Mouse (Mus musculus) liver, postnatal 0 days (tissue): ENCODE results near the gene 6030468B19Rik. TPM values are rescaled to one million over a fixed set of nuclear protein-coding genes. Genes with fewer than 3 reads are reported as not detected.

ENCODE experiments used
- ATAC-seq: fragments of 200-750 bp; cut with Nextera tagmentation; 2 replicates; pipeline ENCODE4 v1.8.0; 2017; ENCODE audit warnings: mild to moderate bottlenecking, moderate library complexity
- DNase-seq: peaks from one replicate; pipeline ENCODE4 v3.0.0-alpha.2; 2016
- H3K27ac ChIP-seq: fragments of 300-500 bp; sonication (generic); 2 replicates; pipeline ENCODE4 v1.5.1; 2014; ENCODE audit warnings: antibody characterized with exemption, moderate library complexity, mild to moderate bottlenecking, low read depth
- H3K27me3 ChIP-seq: fragments of 300-500 bp; sonication (generic); 2 replicates; pipeline ENCODE4 v1.6.1; 2014; ENCODE audit warnings: low read length, control low read depth, mixed read lengths; ENCODE audit not compliant: insufficient read depth
- H3K36me3 ChIP-seq: fragments of 300-500 bp; sonication (generic); replicated peaks from 2 replicates; pipeline ENCODE4 v1.6.1; 2014; ENCODE audit warnings: mild to moderate bottlenecking, control low read depth, low read length, moderate library complexity, mixed read lengths; ENCODE audit not compliant: insufficient read depth
- H3K4me1 ChIP-seq: fragments of 300-500 bp; sonication (generic); 2 replicates; pipeline ENCODE4 v1.6.1; 2014; ENCODE audit warnings: antibody characterized with exemption, mild to moderate bottlenecking, control low read depth; ENCODE audit not compliant: insufficient read depth
- H3K4me2 ChIP-seq: fragments of 300-500 bp; sonication (generic); 2 replicates; pipeline ENCODE4 v1.6.1; 2014; ENCODE audit warnings: low read depth, mild to moderate bottlenecking, low read length, moderate library complexity, mixed read lengths
- H3K4me3 ChIP-seq: fragments of 300-500 bp; sonication (generic); 2 replicates; pipeline ENCODE4 v1.5.1; 2014; ENCODE audit warnings: low read depth, low read length
- H3K9ac ChIP-seq: fragments of 300-500 bp; sonication (generic); replicated peaks from 2 replicates; pipeline ENCODE4 v1.6.1; 2014; ENCODE audit warnings: mild to moderate bottlenecking, moderate library complexity
- H3K9me3 ChIP-seq: fragments of 300-500 bp; sonication (generic); 2 replicates; pipeline ENCODE4 v1.6.1; 2016; ENCODE audit warnings: mild to moderate bottlenecking, control low read depth, low read length, mixed read lengths
- CTCF ChIP-seq: sonication (generic); IDR thresholded peaks from 2 replicates; pipeline ENCODE4 v1.5.1; 2016; ENCODE audit warnings: antibody characterized with exemption, low read depth
- EP300 ChIP-seq: IDR thresholded peaks from 2 replicates; pipeline ENCODE4 v1.6.1; 2016; ENCODE audit warnings: antibody characterized with exemption, low read depth, mild to moderate bottlenecking
- WGBS: fragments of 180-500 bp; shearing (Covaris S2); extraction: QIAGEN DNeasy Blood & Tissue Kit; methylation state at CpG from one replicate; pipeline ENCODE4 v1.1.7; 2014; ENCODE audit not compliant: insufficient replicate concordance; 5-methylcytosine and 5-hydroxymethylcytosine counted together
- polyA plus RNA-seq: library from polyadenylated mRNA; unstranded; fragments of >200 nt; fragmentation: Nextera tagmentation; extraction: Ambion mirVana; gene quantifications from 2 replicates; pipeline ENCODE4 v1.2.1, GENCODE M21; 2015

6030468B19Rik gene
- polyA plus RNA-seq: 32.7 and 33.8 TPM in 2 replicates

DNA sequence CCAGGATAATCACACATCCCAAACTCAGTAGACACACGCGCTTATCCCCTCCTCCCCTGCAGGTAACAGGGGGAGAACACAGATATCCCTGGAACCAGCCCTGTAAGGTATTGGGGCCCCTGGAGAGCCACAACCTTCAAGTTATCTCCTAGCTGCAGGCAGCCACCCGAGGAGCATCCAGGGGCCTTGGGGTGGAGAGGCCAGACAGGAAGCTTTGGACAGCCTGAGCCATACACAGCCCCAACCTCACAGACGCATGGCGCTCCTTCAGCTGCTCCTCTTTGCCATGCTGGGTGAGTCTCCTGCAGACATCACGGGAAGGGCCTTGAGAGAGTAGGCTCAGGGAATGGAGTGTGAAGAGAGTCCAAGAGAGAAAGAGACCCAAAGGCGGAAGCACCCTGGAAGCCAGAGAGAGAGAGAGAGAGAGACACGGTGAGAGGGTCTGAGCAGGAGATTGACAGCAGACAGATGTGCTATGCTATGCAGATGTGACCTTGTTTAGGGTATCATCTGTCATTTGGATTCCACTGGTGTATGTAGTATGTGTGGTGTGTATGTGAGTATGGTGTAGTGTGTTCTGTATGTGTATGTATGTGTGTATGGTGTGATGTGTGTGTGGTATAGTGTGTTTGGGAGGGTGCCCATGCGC is at the start of gene 6030468B19Rik:
Gene 6030468B19Rik, plus strand, starts transcription at position 150 of the 649 bp plus-strand sequence.
- DNase-seq (peak; percentile 73), ATAC-seq (peak; percentile 95)
- peak; percentile 96 for TF ChIP-seq EP300
- TF ChIP-seq CTCF: no peak
- Histone ChIP-seq H3K4me2 (peak within 1 kb of the TSS; percentile 73), H3K36me3 (no peaks in the 10 kb centered on the region), H3K9me3 (no peaks in the 10 kb centered on the region), H3K4me1 (peaks cover 35% of the 10 kb centered on the region), H3K27ac (peak within 1 kb of the TSS; percentile 91), H3K9ac (peak within 1 kb of the TSS; percentile 69), H3K4me3 (peak within 1 kb of the TSS; percentile 63), H3K27me3 (no peaks in the 10 kb centered on the region)
- WGBS: 35% methylated on average over 9 of the region's 9 CpGs

DNA sequence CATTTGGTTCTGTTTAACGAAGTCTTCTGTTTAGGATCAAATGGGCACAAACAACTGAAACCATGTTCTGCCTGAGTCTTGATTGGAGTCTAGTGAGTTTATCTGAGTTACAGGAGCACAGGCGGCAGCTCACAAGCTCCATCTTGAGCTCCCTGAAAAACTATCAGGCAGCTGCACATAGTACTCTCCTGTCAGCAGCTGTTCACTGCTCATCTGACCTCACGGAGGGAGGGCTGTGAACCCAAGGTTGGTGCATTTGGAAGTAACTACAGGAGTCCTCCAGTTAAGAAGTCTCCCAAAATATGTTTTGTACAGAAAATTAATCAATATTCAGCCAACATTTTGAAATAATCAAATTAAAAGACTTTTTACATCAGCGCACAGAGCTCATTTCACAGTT is 48.8 kb upstream of the 6030468B19Rik start:
- H3K36me3 ChIP-seq: peaks cover 86% of the 10 kb centered on the region
- no peak overlapping the region for H3K9ac ChIP-seq
- ATAC-seq (no peak), DNase-seq (no peak)
- H3K27me3 ChIP-seq: no peaks in the 10 kb centered on the region
- H3K4me1 ChIP-seq: no peaks in the 10 kb centered on the region
- H3K4me3 ChIP-seq: no peak overlapping the region
- TF ChIP-seq EP300 (no peak), CTCF (no peak)
- 85% methylated on average over 4 of the region's 4 CpGs for WGBS
- H3K9me3 ChIP-seq: no peaks in the 10 kb centered on the region
- H3K27ac ChIP-seq: no peak overlapping the region
- no peak overlapping the region for H3K4me2 ChIP-seq

DNA sequence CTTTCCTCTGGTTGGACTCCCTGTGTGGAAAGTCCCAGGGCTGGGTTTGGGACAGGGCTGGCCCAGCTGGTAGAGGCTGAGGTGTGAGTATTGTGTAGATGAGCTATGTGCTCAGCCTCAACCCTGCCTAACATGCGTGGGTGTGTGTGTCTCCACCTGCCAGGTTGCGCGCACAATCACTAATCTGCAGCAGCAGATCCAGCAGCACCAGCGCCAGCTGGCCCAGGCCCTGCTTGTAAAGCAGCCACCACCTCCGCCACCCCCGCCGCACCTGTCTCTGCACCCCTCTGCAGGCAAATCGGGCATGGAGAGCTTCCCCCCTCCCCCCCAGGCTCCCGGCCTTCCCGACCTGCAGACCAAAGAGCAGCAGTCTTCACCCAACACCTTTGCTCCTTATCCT is 48.0 kb upstream of the 6030468B19Rik start:
- no peaks in the 10 kb centered on the region for H3K27me3 ChIP-seq
- WGBS: 80% methylated on average over 9 of the region's 10 CpGs
- H3K27ac ChIP-seq: no peak overlapping the region
- no peak overlapping the region for H3K4me3 ChIP-seq
- H3K4me2 ChIP-seq: no peak overlapping the region
- H3K36me3 ChIP-seq: peaks cover 82% of the 10 kb centered on the region
- ATAC-seq (no peak), DNase-seq (no peak)
- no peak overlapping the region for H3K9ac ChIP-seq
- no peaks in the 10 kb centered on the region for H3K9me3 ChIP-seq
- no peak for TF ChIP-seq EP300
- no peak for TF ChIP-seq CTCF
- no peaks in the 10 kb centered on the region for H3K4me1 ChIP-seq

DNA sequence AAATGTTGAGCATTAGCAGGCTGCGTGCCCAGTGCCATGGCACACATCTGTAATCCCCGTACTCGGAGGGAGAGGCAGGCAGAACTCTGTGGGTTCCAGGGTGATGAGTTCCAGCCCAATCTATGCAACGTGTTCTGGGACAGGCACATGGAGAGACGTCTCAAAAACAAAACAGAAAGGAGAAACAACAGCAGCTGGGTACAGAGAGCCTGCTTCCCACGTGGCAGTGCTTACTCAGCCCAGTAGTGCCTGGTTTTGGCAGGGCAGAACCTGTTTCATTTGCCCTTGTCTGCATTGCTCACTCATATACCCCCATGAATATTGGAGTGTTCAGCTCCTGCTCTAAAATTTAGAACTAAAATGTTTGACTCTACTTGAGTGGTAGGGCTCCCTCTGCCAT is 45.9 kb upstream of the 6030468B19Rik start:
- Histone ChIP-seq H3K9ac (no peak overlapping the region), H3K4me1 (no peaks in the 10 kb centered on the region), H3K27me3 (no peaks in the 10 kb centered on the region), H3K36me3 (peaks cover 85% of the 10 kb centered on the region), H3K27ac (no peak overlapping the region), H3K4me3 (no peak overlapping the region), H3K4me2 (no peak overlapping the region), H3K9me3 (no peaks in the 10 kb centered on the region)
- DNase-seq (no peak), ATAC-seq (no peak)
- WGBS: 76% methylated on average over 6 of the region's 6 CpGs
- TF ChIP-seq EP300 (no peak), CTCF (no peak)

DNA sequence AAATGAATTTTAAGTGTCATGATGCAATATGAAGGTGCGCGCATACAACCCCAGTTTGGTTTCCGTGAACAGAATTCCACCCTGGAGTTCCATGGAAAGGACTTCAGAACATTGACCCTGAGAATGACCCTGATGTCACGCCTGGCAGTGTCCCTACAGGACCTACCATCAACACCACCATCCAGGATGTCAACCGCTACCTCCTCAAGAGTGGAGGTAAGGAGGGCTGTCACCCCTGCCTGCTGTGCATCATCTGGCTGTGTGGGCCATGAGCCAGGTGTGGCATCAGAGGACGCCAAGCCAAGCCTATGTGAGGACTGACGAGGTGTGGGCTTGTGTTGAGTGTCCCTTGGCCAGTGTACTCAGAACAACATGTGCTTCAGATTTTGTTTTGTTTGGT is 41.6 kb upstream of the 6030468B19Rik start:
- no peak overlapping the region for H3K4me3 ChIP-seq
- no peak overlapping the region for H3K9ac ChIP-seq
- 89% methylated on average over 7 of the region's 7 CpGs for WGBS
- no peaks in the 10 kb centered on the region for H3K9me3 ChIP-seq
- H3K27me3 ChIP-seq: no peaks in the 10 kb centered on the region
- no peak for TF ChIP-seq EP300
- TF ChIP-seq CTCF: no peak
- no peak overlapping the region for H3K4me2 ChIP-seq
- ATAC-seq (no peak), DNase-seq (no peak)
- H3K4me1 ChIP-seq: no peaks in the 10 kb centered on the region
- H3K27ac ChIP-seq: no peak overlapping the region
- H3K36me3 ChIP-seq: peaks cover 83% of the 10 kb centered on the region

DNA sequence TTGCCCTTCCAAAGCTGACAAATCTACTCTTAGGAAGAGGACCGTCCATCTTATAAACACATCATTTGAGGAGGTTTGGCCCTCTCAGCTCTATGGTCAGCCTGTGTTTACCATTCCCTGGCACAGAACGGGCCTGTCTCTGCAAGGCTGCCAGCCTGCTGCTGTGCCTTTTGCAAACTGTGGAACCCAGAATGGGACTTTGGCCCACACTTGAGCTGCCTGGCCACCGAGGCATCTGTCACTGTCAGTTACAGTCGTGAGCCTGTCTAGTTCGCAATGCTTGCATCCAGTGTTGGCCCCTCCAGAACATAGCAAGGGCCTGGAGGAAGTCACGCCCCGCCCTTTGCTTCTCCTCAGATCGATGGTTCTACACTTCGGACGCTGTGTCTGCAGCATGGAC is 38.2 kb upstream of the 6030468B19Rik start:
- WGBS: 86% methylated on average over 10 of the region's 10 CpGs
- Histone ChIP-seq H3K4me2 (no peak overlapping the region), H3K9me3 (no peaks in the 10 kb centered on the region), H3K27ac (no peak overlapping the region), H3K4me3 (no peak overlapping the region), H3K36me3 (peaks cover 71% of the 10 kb centered on the region), H3K4me1 (no peaks in the 10 kb centered on the region), H3K27me3 (no peaks in the 10 kb centered on the region), H3K9ac (no peak overlapping the region)
- DNase-seq: no peak
- ATAC-seq: no peak
- TF ChIP-seq CTCF (no peak), EP300 (no peak)
